Mouse (Mus musculus) CH12.LX (cell line): ENCODE results near the gene Sowahb.

Experiments
- BHLHE40 ChIP-seq: IDR thresholded peaks from 2 replicates; pipeline ENCODE4 v1.6.1; 2011; ENCODE audit warnings: mild to moderate bottlenecking, low read depth, low read length, improper control_type of control experiment
- CTCF ChIP-seq, 2 experiments: IDR thresholded peaks in 1 of 2; conservative IDR thresholded peaks in 1 of 2; 2 replicates each; pipeline ENCODE4 v1.5.1; 2011 to 2012; ENCODE audit warnings: low read depth in 2 of 2, low read length in 2 of 2, improper control_type of control experiment in 1 of 2, inconsistent platforms in 1 of 2, mild to moderate bottlenecking in 1 of 2, moderate library complexity in 1 of 2
- E2F4 ChIP-seq: IDR thresholded peaks from 2 replicates; pipeline ENCODE4 v1.6.1; 2011; ENCODE audit warnings: low read depth, low read length, improper control_type of control experiment; ENCODE audit not compliant: insufficient replicate concordance
- EP300 ChIP-seq: IDR thresholded peaks from 2 replicates; pipeline ENCODE4 v1.6.1; 2011; ENCODE audit warnings: low read length, improper control_type of control experiment
- GABPA ChIP-seq: IDR thresholded peaks from 2 replicates; pipeline ENCODE4 v1.6.1; 2012; ENCODE audit warnings: low read depth, low read length, improper control_type of control experiment, inconsistent platforms; ENCODE audit not compliant: insufficient replicate concordance
- HCFC1 ChIP-seq: IDR thresholded peaks from 2 replicates; pipeline ENCODE4 v1.6.1; 2012; ENCODE audit warnings: low read depth, mild to moderate bottlenecking, inconsistent platforms, low read length, improper control_type of control experiment
- MAFK ChIP-seq: IDR thresholded peaks from 2 replicates; pipeline ENCODE4 v1.6.1; 2011; ENCODE audit warnings: low read length, improper control_type of control experiment; ENCODE audit not compliant: insufficient replicate concordance
- NELFE ChIP-seq: IDR thresholded peaks from 2 replicates; pipeline ENCODE4 v1.6.1; 2011; ENCODE audit warnings: low read depth, low read length, improper control_type of control experiment
- POLR2A ChIP-seq: IDR thresholded peaks from 2 replicates; pipeline ENCODE4 v1.6.1; 2011; ENCODE audit warnings: low read depth, mild to moderate bottlenecking, improper control_type of control experiment, low read length
- RCOR1 ChIP-seq: conservative IDR thresholded peaks from 2 replicates; pipeline ENCODE4 v1.6.1; 2012; ENCODE audit warnings: low read depth, mild to moderate bottlenecking, inconsistent platforms, low read length, improper control_type of control experiment
- SIN3A ChIP-seq: IDR thresholded peaks from 2 replicates; pipeline ENCODE4 v1.6.1; 2012; ENCODE audit warnings: low read length, improper control_type of control experiment, inconsistent platforms
- SMC3 ChIP-seq: IDR thresholded peaks from 2 replicates; pipeline ENCODE4 v1.6.1; 2011; ENCODE audit warnings: low read depth, low read length, improper control_type of control experiment
- ZMIZ1 ChIP-seq: IDR thresholded peaks from 2 replicates; pipeline ENCODE4 v1.6.1; 2012; ENCODE audit warnings: low read depth, mild to moderate bottlenecking, inconsistent platforms, low read length, improper control_type of control experiment

- TF ChIP-seq BHLHE40 (no peak), POLR2A (no peak), SIN3A (no peak), CTCF (conservative IDR thresholded peaks at IDR 0.05 in 1 of 2, IDR thresholded peaks at IDR 0.05 in 1 of 2; ENCODE audit: low read depth in 2 of 2, low read length in 2 of 2) (no peak), E2F4 (no peak), NELFE (no peak), EP300 (no peak), MAFK (no peak), RCOR1 (no peak), ZMIZ1 (no peak), HCFC1 (no peak), SMC3 (no peak), GABPA (no peak)
Observed at GRCm38 (mm10) chr5:93024754-93025280, 20.0 kb downstream of the Sowahb start.
